Mouse (Mus musculus) heart, postnatal 0 days (tissue): Measurements from ENCODE around the gene Tecta. TPM values are rescaled to one million over a fixed set of nuclear protein-coding genes. Genes with fewer than 3 reads are reported as not detected.

ENCODE experiments used
- ATAC-seq: fragments of 200-750 bp; cut with Nextera tagmentation; 2 replicates; pipeline ENCODE4 v1.8.0; 2017; ENCODE audit warnings: low read depth, moderate number of reproducible peaks, moderate library complexity; ENCODE audit not compliant: insufficient read depth
- DNase-seq: peaks from one replicate; pipeline ENCODE4 v3.0.0-alpha.2; 2016; ENCODE audit warnings: low spot score
- H3K27ac ChIP-seq: fragments of 300-500 bp; sonication (generic); 2 replicates; pipeline ENCODE4 v1.5.1; 2014; ENCODE audit warnings: low read depth, mild to moderate bottlenecking
- H3K27me3 ChIP-seq: fragments of 300-500 bp; sonication (generic); 2 replicates; pipeline ENCODE4 v1.6.1; 2014; ENCODE audit warnings: low read length, mixed read lengths; ENCODE audit not compliant: control insufficient read depth, insufficient read depth
- H3K36me3 ChIP-seq: fragments of 300-500 bp; sonication (generic); replicated peaks from 2 replicates; pipeline ENCODE4 v1.6.1; 2014; ENCODE audit warnings: low read length, mixed read lengths; ENCODE audit not compliant: control insufficient read depth, insufficient read depth
- H3K4me1 ChIP-seq: fragments of 300-500 bp; sonication (generic); 2 replicates; pipeline ENCODE4 v1.6.1; 2014; ENCODE audit warnings: antibody characterized with exemption; ENCODE audit not compliant: control insufficient read depth, insufficient read depth
- H3K4me2 ChIP-seq: fragments of 300-500 bp; sonication (generic); 2 replicates; pipeline ENCODE4 v1.6.1; 2014; ENCODE audit warnings: low read depth, mild to moderate bottlenecking, low read length, moderate library complexity
- H3K4me3 ChIP-seq: fragments of 300-500 bp; sonication (generic); 2 replicates; pipeline ENCODE4 v1.5.1; 2014; ENCODE audit warnings: low read depth, low read length
- H3K9ac ChIP-seq: fragments of 300-500 bp; sonication (generic); replicated peaks from 2 replicates; pipeline ENCODE4 v1.6.1; 2014; ENCODE audit warnings: low read depth, low read length, mixed read lengths
- H3K9me3 ChIP-seq: fragments of 300-500 bp; sonication (generic); replicated peaks from 2 replicates; pipeline ENCODE4 v1.6.1; 2016; ENCODE audit warnings: low read length; ENCODE audit not compliant: control insufficient read depth
- CTCF ChIP-seq: IDR thresholded peaks from 2 replicates; pipeline ENCODE4 v1.5.1; 2016; ENCODE audit warnings: antibody characterized with exemption, control low read depth, low read depth
- EP300 ChIP-seq: IDR thresholded peaks from 2 replicates; pipeline ENCODE4 v1.6.1; 2016; ENCODE audit warnings: antibody characterized with exemption, low read depth
- WGBS: fragments of 180-500 bp; shearing (Covaris S2); extraction: QIAGEN DNeasy Blood & Tissue Kit; methylation state at CpG from one replicate; pipeline ENCODE4 v1.1.7; 2014; 5-methylcytosine and 5-hydroxymethylcytosine counted together
- polyA plus RNA-seq: library from polyadenylated mRNA; unstranded; fragments of >200 nt; fragmentation: Nextera tagmentation; extraction: Ambion mirVana; gene quantifications from 2 replicates; pipeline ENCODE4 v1.2.1, GENCODE M21; 2015
- total RNA-seq: library from RNA; depleted of rRNA; stranded (reverse); fragments of >200 nt; gene quantifications from 2 replicates; pipeline ENCODE4 v1.2.3, GENCODE M21; 2014; ENCODE audit warnings: low replicate concordance

The Tecta gene
- total and polyA plus RNA-seq, 2 experiments from 2014 or later, result 0.04 to 0.19 TPM

DNA sequence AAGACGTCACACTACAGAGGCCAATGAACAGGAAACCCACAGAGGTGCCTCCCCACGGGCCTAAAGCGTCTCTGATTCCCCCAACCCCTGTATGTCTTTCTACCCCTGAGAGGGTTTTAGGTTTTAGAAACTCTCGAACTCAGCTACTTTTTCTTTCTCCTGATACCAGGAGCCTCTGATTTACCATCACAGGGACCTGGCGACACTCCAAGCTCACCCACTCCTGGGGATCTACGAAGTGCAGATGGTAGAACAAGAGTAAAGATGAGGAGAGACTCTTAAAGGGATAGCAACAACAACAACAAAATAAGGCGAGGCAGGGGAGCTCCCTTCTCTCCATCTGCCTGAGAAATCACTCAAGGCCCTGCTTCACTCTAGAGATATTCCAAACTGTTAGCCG is 12.7 kb downstream of the Tecta start:
- Histone ChIP-seq H3K27me3 (peaks cover 15% of the 10 kb centered on the region), H3K36me3 (no peaks in the 10 kb centered on the region), H3K4me3 (no peak overlapping the region), H3K4me1 (no peaks in the 10 kb centered on the region), H3K9ac (no peak overlapping the region), H3K27ac (no peak overlapping the region), H3K9me3 (no peaks in the 10 kb centered on the region), H3K4me2 (no peak overlapping the region)
- 54% methylated on average over 8 of the region's 8 CpGs for WGBS
- DNase-seq, result no peak
- TF ChIP-seq CTCF, result no peak
- TF ChIP-seq EP300, result no peak
- ATAC-seq, result no peak

DNA sequence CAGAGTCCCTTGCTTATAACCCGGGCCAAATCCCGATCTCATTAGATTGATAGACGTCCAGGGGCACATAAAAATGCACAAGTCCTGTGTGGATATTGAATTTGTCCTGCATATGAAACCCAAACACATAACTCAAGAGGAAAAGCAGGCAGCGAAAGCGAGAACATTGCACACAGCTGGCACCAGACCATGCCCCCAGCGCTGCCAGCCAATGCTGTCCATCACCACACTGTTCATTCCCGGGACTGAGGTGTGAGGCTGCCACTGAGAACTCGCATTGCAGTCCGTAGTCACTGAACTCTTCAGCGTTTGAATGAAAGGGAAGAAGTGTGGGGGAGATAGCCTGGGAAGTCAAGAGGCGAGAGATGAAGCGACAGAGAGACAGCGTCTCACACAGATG is 14.1 kb downstream of the Tecta start:
- Histone ChIP-seq H3K4me2 (no peak overlapping the region), H3K36me3 (no peaks in the 10 kb centered on the region), H3K9ac (no peak overlapping the region), H3K27me3 (peaks cover 15% of the 10 kb centered on the region), H3K4me3 (no peak overlapping the region), H3K9me3 (no peaks in the 10 kb centered on the region), H3K27ac (no peak overlapping the region), H3K4me1 (no peaks in the 10 kb centered on the region)
- ATAC-seq (no peak), DNase-seq (no peak)
- 72% methylated on average over 13 of the region's 13 CpGs for WGBS
- TF ChIP-seq EP300, result no peak
- TF ChIP-seq CTCF, result no peak

DNA sequence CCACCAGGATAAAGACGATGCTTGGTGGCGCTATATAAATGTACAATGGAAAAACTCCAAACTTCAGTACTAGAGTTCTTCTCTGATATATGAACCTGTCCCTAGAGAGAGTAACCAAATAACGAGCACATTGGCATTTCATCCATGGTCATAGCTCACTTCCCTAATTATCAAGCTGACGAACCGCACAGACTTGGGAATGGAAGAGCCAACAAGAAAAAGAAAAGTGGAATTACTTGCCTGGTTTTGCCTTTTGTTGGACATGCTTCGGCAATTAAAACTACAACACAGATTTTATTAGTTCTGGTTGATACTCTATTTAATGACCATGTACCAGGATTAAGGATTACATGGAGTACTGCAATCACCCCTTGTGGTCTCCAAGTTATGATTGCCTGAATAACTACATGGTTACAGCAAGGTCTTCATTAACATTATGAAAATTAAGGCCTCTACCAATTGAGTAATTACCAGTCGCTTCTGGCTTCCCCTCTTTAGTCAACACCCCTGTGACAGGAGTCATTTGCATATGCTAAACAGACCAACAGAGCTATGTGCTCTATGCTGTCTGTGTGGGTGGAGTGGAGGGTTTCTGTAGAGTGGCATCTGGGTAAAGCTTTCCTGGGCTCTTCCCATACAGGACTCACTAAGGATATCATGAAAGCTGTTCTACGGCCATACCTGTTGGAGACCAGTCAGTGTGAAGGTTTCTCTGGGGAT is 16.9 kb downstream of the Tecta start:
- ATAC-seq (no peak), DNase-seq (no peak)
- Histone ChIP-seq H3K4me3 (no peak overlapping the region), H3K4me1 (no peaks in the 10 kb centered on the region), H3K27me3 (peaks cover 10% of the 10 kb centered on the region; the same call in 1 of the 2 replicates), H3K27ac (no peak overlapping the region), H3K4me2 (no peak overlapping the region), H3K36me3 (no peaks in the 10 kb centered on the region), H3K9me3 (peaks cover 9% of the 10 kb centered on the region; the same call in 1 of the 2 replicates), H3K9ac (no peak overlapping the region)
- 79% methylated on average over 8 of the region's 8 CpGs for WGBS
- no peak for TF ChIP-seq CTCF
- no peak for TF ChIP-seq EP300

DNA sequence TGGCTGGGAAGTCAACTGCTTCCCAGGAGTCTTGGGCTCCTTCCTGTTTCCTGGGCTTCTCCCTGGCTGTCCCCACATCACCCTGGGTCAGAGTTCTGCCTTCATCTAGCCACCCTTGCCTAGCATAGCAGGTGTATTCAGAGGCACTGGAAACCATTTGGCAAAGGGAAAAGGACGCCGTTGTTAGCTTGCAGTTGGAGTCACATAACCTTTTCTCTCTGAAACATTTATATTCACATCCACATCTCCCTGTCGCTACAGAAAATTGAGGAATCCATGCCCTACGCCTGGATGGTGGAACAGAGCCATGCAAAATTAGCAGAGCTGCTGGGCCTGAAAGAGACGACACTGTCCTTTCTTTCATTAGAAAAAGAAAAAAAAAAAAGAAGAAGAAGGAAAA is 17.7 kb downstream of the Tecta start:
- H3K4me1 ChIP-seq, result no peaks in the 10 kb centered on the region
- 76% methylated on average over 5 of the region's 5 CpGs for WGBS
- peaks cover 9% of the 10 kb centered on the region; the same call in 1 of the 2 replicates for H3K9me3 ChIP-seq
- H3K27ac ChIP-seq, result no peak overlapping the region
- H3K4me3 ChIP-seq, result no peak overlapping the region
- DNase-seq (no peak), ATAC-seq (no peak)
- no peaks in the 10 kb centered on the region for H3K36me3 ChIP-seq
- no peak for TF ChIP-seq CTCF
- TF ChIP-seq EP300, result no peak
- H3K9ac ChIP-seq, result no peak overlapping the region
- no peak overlapping the region for H3K4me2 ChIP-seq
- H3K27me3 ChIP-seq, result 0 out of 2 replicates have a peak, but pooled peaks cover 5% of the 10 kb centered on the region

DNA sequence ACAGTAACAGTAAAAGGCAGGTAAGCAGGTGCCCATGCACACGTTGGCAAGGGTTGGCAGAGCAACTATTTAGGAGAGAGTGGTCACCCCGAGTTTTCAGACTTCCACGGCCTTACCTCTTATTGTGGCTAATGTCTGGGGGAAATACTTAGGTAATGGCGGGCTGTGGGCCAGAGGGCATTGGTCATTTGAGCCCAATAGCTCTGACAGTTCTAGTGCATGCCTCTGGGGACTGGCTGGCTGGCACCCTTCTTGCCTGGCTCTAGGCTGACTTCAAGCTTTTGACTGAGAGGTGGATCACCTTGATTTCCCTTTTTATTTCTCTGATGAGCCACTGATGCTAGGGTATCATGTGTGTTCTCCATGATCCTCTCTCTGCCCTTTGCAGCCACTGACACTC is 21.7 kb downstream of the Tecta start:
- Histone ChIP-seq H3K9ac (no peak overlapping the region), H3K27me3 (no peaks in the 10 kb centered on the region), H3K4me3 (no peak overlapping the region), H3K36me3 (no peaks in the 10 kb centered on the region), H3K4me1 (no peaks in the 10 kb centered on the region), H3K4me2 (no peak overlapping the region), H3K9me3 (peaks cover 9% of the 10 kb centered on the region; the same call in 1 of the 2 replicates), H3K27ac (no peak overlapping the region)
- ATAC-seq (no peak), DNase-seq (no peak)
- no peak for TF ChIP-seq CTCF
- no peak for TF ChIP-seq EP300
- 81% methylated on average over 4 of the region's 4 CpGs for WGBS

DNA sequence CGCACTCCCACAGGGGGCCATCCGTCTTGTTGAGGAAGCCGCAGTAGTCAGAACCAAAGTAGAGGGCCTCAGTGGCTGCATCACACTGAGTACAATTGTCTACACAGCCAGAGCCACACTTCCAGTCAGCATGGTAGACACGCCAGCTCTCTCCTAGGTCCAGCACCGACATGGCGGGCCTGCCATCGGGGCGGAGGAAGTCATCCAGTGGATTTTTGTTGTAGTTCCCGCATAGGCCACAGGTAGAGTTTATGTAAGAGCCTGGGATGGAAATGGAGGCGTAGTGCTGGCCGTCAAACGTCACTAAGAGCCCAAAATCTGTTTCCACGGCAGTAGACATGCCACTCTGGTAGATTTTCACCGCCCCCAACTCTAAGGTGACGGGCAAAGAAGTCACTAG is 22.1 kb downstream of the Tecta start:
- Histone ChIP-seq H3K27me3 (no peaks in the 10 kb centered on the region), H3K9ac (no peak overlapping the region), H3K27ac (no peak overlapping the region), H3K36me3 (no peaks in the 10 kb centered on the region), H3K4me3 (no peak overlapping the region), H3K4me1 (no peaks in the 10 kb centered on the region), H3K4me2 (no peak overlapping the region), H3K9me3 (peaks cover 9% of the 10 kb centered on the region; the same call in 1 of the 2 replicates)
- no peak for DNase-seq
- ATAC-seq, result no peak
- TF ChIP-seq CTCF, result no peak
- TF ChIP-seq EP300, result no peak
- 88% methylated on average over 15 of the region's 15 CpGs for WGBS
